Mouse (Mus musculus): ENCODE data around the gene Fibp. TPM values are rescaled to one million over a fixed set of nuclear protein-coding genes. Genes with fewer than 3 reads are reported as not detected.

Fibp gene
- 100 to 1,000 TPM; 124 to 139 TPM for total RNA-seq (2021)

DNA sequence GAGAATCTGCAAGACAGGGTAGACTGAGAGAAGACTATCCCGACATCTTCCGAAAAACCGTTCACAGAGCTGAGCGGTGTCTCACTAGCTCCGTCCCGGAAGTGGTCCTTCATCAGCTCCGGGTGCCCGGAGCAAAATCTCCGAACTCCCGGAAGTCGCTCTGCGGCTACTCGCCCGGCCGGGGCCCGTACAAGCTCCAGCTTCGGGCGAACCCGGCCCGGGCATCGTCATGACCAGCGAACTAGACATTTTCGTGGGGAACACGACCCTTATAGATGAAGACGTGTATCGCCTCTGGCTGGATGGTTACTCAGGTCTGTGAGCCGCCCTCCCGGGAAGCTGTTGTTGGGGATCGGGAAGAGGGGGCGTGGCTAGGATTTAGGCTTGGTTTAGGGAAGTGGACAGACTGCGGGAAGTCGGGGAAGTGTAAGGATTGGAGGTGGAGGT is at the start of gene Fibp:
Fibp (plus strand) TSS at position 151 of the 447 bp plus-strand sequence.
- intact Hi-C loops (cut with DNase I), result no loop called here
- DNase-seq, result peak; percentile 87

DNA sequence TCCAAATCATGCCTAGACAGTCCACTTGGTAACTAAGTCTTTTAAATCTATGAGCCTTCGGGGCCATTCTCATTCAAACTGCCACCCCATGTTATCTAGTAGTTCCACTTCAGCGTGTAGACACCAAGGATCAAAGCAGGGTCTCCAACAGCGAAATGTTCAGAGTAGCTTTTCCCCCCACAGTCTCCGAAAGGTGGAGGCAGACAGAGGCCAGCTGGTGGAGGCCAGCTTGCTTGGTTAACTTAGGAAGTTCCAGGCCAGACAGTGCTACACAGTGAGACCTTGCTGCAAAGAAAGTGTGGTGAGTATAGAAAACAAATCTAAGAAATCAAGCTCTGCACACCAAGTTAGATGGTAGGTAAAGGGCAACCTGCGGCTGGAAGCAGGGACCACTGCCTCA is 49.8 kb upstream of the Fibp start:
- intact Hi-C loops (cut with DNase I), result no loop called here
- DNase-seq, result no peak

DNA sequence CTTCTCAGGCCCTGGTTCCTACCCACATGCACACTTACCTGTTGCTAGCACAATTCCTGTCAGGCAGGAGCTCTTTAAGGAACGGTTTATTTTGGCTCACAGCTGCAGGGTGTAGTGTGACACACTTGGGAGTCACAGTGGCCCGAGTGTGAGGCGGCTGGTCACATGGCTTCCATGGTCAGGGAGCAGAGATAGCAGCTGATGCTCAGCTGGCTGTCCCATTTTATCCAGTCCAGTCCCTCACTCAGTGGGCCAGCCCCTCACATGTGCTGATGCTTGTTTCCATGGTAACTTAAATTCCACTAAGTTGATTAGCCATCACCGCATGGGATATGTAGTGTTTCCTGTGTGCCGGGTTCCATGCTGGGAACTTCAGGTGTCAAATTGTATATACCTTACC is 48.5 kb upstream of the Fibp start:
- no peak for DNase-seq
- intact Hi-C loops (cut with DNase I), result no loop called here

DNA sequence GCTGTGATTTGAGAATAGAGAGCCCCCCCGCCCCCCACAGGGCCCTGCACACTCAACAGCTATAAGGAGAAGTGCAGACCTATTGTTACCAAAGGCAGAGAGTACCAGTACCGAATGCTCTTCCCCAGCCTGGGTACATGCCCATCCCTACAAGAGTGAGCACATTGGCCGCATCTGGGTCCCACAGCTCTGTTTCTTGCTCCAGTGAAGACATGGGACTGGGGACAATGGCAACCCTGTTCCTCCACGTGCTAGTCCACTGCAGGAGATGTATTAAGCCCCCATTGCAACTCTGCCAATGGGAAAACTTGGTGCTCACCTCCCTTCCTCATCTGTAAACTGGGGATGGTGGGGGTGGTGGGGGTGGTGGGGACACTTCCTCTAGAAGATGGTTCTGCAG is 46.6 kb upstream of the Fibp start:
- intact Hi-C loops (cut with DNase I), result no loop called here
- DNase-seq, result no peak

DNA sequence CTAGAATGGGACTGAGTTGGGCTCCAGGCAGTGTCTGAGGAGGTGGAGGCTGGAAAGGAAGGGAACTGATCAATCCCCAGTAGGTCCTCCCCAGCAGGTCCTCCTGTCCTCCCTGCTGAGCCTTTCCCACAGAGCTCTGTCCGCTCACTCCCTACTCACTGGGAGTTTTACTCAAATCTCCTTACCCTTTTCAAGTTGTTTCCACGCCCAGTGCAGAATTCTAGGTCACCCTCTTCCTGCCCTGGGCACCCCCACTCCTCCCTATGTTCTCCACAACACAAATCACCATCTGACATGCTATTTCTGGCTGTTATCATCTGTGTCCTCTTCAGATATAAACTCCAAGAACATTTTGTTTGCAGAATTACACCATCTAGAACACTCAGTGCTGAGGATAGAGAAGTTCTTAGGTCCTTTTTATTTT is 45.9 kb upstream of the Fibp start:
- DNase-seq, result no peak
- intact Hi-C loops (cut with DNase I), result no loop called here

DNA sequence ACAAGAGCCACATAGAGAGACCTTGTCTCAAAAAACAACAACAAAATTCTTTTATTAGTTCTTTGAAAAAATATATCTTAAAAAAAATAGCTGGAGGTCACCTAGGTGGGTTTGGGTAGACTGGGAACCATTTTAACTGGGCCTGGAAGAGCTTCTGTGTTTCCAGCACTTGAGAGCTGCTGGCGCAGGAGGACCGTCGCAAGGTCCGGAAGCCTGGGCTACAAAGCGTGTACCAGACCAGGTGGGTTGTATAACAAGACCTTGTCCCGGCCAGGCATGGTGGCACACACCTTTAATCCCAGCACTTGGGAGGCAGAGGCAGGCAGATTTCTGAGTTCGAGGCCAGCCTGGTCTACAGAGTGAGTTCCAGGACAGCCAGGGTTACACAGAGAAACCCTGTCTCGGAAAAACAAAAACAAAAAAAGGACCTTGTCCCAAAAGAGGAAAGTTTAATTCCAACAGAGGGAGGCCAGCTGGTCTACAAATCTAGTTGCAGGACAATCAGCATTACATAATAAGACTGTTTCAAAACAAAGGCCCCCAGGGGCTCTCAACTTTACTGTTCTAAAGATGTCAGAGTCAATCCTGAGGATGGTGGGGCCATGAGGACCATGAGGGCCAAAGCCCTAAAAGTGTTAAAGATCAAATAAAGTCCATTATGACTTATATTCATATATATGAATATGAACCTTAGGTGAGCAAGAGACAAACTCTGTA is 41.5 kb upstream of the Fibp start:
- DNase-seq, result no peak
- intact Hi-C loops (cut with DNase I), result no loop called here

DNA sequence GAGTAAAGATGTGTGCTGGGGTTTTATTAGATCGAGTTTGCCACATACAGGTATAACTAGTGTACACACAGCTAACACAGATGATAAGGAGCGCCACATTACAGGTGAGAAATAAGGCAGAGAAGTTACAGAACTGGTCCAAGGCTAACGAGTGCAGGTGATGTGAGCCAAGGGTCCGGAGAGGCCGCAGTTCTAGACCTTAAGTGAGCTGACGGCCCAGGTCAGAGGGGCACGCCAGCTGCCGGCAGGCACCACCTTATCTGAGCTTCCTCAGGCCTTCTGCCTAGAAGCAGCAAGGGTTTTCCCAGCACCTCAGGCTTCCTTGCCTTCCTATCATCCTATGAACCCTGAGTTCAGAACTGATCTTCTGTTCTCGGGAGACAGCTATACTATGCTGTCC is 40.8 kb upstream of the Fibp start:
- intact Hi-C loops (cut with DNase I), result no loop called here

DNA sequence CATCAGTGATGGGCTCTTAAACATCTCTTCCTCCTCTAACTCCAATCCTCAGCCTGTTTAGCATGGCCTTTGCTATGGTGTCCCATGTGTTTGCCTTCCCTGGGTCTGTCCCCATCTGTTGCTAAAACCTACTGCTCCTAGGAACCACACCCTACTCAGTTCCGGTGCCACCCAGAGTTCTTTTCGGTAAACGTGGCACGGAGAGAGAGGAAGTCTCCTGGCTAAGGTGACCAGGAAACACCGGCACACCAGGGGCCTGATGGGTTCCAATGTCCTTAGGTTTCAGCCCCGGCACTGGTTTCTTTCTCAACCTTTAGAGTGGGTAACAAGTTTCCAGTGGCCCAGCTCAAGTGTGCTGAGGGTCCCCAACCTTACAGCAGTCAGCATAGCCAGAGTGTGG is 39.8 kb upstream of the Fibp start:
- intact Hi-C loops (cut with DNase I), result no loop called here

More for the DNA sequence above, 40.8 kb upstream of the Fibp start:
- DNase-seq, result no peak

DNA sequence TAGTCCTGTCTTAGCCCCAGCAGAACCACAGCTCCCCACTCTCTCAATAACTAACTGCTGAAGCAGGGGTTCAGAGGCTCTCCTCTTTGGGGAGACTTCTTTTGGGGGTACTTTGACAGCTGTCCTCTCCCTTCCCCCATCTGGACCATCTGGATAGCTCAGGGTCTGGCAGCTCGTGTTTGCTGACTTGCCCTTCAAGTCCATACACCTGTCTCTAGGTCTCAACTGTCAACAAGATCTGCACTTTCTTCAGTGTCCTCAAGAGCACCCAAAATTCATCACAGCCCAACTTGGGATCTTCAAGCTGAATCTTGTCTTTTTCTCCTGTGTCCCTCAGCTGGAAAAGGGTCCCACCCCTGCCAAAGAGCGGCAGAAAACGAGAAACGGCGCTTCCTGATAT is 38.6 kb upstream of the Fibp start:
- DNase-seq, result no peak
- intact Hi-C loops (cut with DNase I), result no loop called here

More for the DNA sequence above, 39.8 kb upstream of the Fibp start:
- DNase-seq, result no peak

DNA sequence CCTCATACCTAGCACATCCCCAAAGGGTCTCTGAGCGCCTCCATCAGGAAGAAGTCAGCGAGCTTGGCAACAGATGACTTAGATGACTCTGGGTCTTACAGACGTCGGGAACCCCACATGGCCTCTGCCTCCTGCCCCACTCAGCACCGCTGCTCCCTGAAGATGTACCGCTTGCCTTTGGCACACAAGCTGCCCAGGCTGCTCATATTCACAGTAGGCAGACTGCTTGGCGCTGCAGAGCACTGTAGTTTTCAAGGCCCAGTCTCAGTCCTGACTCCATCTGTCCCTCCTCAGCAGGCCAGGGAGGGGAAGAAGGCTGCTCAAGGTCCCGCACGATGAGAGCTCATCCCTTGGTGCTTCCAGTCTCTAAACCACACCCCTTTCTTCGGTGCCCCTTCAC is 38.1 kb upstream of the Fibp start:
- intact Hi-C loops (cut with DNase I), result no loop called here

DNA sequence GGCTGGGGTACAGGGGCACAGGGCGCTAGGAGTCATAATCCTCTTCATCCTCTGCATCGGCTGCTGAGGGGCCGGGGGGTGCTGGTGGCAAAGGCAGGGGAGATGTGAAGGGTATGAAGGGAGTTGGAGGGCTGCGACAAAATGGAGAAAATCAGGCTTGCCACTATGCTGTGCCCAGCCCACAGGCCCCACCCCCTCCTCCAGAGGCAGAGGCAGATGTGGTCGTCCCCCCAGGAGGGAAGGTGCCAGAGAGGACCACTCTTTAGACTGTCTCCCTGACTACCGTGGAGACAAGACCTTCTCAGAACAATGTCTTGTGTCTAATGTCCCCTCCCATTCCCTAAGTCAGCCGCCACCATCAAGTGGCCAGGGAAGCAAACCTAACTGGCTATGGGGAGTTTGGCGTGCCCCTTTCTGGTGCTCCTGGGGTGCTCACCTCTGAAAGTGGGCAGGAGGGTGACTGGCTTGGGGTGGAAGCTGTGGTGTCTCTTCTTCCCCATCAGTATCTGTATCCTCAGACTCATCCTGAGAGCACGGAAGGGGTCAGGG is 37.4 kb upstream of the Fibp start:
- intact Hi-C loops (cut with DNase I), result no loop called here
- no peak for DNase-seq

More for the DNA sequence above, 38.1 kb upstream of the Fibp start:
- DNase-seq, result peak; percentile 16

DNA sequence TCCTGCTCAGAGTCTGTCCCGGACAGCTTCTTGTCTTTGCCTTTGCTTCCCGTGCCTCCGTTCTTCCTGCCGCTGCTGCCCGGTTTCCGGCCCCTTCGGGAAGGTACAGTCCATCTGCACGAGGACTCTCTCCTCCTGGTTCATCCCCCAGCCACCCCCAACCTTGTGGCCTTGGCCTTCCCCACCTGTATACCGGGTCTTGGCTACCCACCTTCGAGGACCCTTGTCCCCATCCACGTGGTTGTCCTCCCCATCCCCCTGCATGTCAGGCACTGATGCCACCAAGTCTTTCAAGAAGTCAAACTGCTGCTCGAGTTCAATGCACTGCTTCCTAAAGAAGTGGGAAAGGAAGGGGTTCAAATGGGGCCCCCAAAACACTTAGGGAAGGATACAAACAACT is 36.9 kb upstream of the Fibp start:
- no peak for DNase-seq
- intact Hi-C loops (cut with DNase I), result no loop called here

DNA sequence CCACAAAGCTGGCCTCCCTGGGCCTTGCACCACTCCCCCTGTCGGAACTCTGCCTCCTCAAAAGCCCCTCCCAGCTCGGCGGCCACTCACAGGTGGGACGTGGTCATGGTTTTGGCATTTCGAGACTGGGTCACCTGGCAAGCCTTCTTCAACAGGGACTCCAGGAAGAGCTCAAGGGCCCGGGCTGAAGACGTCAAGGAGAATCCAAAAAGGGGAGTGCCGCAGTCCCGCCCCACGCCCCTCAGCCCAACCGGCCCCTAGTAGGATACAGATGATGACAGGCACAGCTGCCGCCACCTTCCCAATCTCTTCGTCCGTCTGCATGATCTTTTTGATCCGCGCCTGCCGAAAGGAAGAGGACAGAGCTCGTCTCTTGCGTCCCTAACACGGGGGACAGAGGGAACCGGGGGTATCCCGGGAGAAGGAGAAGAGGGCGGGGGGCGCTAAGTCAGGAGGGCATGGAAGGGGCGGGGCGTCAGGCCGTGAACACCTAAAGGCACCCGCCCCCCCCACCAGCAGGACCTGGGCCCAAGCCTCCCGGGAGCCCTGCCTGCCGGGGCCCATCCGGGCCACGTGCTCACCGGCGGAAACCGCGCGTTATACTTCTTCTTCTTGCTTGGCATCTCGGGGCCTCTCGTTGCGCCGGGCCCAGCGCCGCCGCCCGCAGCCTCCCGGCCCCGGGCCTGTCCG is 36.2 kb upstream of the Fibp start:
- DNase-seq, result peak; percentile 73
- intact Hi-C loops (cut with DNase I), result no loop called here

DNA sequence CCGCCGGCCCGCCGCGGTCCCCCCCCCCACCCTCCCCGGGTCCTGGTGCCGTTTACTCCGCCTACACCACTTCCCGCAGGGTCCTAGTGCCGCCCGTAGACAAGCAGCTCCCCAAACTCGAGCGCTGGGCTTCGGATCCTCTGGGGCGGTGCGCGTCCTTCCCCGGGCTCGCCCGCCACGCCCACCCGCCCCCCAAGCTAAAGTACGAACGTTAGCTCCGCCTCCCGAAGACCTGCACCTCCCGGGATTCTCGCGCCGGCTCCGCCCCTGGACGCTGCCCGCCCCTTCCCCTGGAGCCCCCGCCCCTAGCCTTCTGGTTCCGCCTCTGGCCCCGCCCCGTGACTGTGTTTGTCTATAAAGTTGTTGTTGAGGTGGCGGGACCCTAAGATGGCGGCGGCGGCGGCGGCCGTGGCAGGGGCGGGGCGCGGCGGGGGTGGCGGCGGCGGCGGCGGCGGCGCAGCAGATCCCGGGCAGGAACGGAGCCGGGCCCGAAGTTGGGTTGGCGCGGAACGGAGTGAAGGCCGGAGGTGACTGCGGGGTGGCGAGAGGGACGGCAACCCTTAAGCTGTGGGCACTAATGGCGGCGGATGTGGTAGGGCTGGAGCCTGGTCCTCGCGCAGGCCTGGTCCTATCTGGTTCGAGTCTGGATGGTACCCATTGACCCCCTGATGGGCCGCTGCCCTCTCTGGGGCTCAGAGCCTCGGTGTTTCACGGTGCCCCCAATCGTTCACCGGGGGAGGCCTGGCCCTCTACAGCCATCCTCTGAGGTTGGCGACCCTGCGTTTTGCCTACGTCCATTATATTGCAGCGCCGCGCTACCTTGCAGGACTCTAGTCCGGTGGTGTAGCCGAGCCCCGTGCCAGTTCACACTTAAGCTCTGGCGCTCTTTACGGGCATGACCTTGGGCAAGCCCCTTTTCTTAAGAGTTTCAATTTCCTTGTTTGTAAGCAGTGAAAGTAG is 35.4 kb upstream of the Fibp start, which contains the start of the genes Drap1 and AI837181:
Drap1 (minus strand) TSS at position 198 of the 960 bp plus-strand sequence.
AI837181 (plus strand) TSS at position 363 of the 960 bp plus-strand sequence.
- intact Hi-C loops (cut with DNase I), result no loop called here

DNA sequence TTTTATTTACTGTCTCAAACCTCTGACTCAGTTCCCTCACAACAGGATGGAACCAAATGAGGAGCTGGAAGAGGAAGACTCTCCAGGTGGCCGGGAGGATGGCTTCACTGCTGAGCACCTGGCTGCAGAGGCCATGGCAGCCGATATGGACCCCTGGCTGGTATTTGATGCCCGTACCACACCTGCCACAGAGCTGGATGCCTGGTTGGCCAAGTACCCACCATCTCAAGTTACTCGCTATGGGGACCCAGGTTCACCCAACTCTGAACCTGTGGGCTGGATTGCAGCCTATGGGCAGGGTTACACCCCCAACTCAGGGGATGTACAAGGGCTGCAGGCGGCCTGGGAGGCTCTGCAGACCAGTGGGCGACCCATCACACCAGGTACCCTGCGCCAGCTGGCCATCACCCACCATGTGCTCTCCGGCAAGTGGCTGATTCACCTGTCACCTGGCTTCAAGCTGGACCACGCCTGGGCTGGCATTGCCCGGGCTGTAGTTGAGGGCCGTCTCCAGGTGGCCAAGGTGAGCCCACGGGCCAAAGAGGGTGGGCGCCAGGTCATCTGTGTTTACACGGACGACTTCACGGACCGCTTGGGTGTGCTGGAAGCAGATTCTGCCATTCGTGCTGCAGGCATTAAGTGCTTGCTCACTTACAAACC is 34.4 kb upstream of the Fibp start:
- DNase-seq, result peak; percentile 17
- intact Hi-C loops (cut with DNase I), result no loop called here

More for the DNA sequence above, 35.4 kb upstream of the Fibp start, which contains the start of the genes Drap1 and AI837181:
- DNase-seq, result peak; percentile 99

DNA sequence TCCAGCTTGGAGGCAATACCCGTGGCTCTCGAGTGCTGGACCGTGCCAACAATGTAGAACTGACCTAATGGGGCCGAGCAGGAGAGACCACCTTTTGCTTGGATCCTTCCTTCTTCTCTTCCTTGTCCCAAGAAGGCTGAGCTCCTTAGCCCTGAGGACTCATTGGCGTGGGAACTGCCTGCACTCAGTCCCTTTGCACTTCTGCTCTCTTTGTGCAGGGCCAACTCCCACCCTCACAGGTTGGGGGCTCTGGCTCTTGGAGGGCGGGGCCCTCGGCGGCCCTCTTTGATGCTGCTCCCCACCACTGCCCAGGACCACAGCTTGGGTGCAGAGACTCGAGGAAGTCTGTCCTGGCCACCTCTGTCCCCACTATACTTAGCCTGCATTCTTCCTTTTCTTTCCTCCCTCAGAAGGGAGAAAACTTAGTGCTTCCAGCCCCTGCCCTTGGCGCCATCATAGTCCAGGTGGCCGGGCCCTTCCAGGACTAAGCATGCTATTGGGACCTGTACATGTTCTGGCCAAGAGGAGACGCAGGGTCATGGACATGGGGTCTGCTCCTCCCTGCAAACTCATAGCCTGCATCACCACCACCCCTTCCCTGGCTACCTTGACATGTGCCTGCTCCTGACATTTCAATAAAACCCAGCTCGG is 33.6 kb upstream of the Fibp start:
- intact Hi-C loops (cut with DNase I), result no loop called here
- no peak for DNase-seq

DNA sequence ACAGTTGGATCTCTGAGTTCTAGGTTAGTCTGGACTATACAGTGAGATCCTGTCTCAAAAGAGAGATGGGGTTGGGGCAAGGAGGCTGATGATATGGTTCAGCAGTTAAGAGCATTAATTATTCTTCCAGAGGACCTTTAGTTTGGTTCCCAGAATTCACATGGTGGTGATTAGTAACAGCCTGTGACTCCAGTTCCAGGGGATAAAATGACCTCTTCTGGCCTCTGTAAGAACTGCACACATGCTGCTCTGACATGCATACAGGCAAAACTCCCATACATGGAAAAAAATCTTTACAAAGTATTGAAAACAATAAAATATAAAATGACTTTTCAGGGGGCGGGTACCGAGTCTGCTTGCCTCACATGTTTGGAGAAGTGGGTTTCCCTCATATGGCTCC is 32.3 kb upstream of the Fibp start:
- peak; percentile 13 for DNase-seq
- intact Hi-C loops (cut with DNase I), result no loop called here

DNA sequence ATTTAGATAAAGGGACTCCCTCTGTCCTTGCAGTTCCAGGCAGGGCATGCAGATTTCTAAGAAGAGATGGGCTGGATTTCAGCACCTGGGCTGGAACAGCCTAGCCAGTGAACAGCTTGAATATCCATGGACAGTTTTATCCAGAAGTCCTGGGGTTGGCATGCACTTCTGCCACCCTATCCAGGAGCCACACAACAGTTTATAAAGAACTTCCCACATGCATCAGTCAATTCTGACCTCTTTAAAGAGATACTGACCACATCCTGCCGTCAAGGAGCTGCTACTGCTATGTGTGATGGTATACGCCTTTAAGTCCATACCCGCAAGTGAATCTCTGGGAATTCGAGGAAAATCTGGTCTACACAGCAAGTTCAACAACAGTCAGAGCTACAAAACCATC is 31.2 kb upstream of the Fibp start:
- DNase-seq, result no peak
- intact Hi-C loops (cut with DNase I), result no loop called here

DNA sequence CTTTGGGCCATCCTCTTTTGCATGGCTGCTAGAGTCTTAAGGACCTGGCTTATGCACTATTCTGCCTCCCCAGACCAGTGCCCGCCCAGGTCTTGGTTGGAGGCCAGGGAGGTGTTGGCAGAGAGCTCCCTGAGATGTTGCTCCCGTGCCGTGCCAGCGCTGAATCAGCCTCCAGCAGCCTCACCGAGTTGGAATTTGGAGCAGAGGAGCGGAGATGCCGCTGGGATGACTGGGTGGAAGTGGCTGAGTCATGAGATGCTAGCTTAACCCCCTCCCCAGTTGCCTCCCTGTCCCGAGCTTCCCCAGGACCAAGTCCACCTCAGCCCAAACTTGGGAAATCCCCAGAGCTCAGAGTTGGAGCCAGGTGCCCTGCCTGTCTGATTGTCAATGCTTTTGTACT is 30.6 kb upstream of the Fibp start:
- peak; percentile 72 for DNase-seq
- intact Hi-C loops (cut with DNase I), result no loop called here

DNA sequence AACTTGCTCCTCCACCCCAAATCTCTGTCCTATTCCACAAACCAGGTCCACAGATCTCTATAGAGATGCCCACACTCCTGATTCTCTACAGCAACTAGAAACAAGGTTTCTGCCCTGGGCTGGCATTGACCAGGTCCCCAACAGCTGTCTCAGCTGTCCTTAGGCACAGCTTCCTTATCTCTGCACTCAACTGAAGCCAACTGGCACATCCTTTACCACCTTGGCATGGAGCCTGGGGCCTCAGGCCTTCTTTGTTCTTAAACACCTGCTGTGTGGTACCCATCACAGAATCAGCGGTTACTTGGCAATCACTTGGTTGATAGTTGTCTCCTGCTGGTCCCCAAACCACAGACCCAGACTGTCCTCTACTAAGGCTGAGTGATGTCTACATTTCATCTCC is 30.0 kb upstream of the Fibp start:
- intact Hi-C loops (cut with DNase I), result no loop called here
- DNase-seq, result peak; percentile 53
